Mouse (Mus musculus): ENCODE data around the gene 1700018B08Rik.

Gene 1700018B08Rik

GRCm38 (mm10) chr8:121561636-121562345 is 17.7 kb upstream of the 1700018B08Rik start:
- DNase-seq: peak; percentile 83

- DNase-seq: no peak
Measured at GRCm38 (mm10) chr8:121560432-121561100, 16.4 kb upstream of the 1700018B08Rik start.

- DNase-seq: no peak
Measured at GRCm38 (mm10) chr8:121559801-121560200, 15.7 kb upstream of the 1700018B08Rik start.

- no peak for DNase-seq
Measured at GRCm38 (mm10) chr8:121558538-121558937, 14.4 kb upstream of the 1700018B08Rik start.

- no peak for DNase-seq
Measured at GRCm38 (mm10) chr8:121557746-121558145, 13.6 kb upstream of the 1700018B08Rik start.

- DNase-seq: no peak
Measured at GRCm38 (mm10) chr8:121553831-121554475, 9.8 kb upstream of the 1700018B08Rik start.

GRCm38 (mm10) chr8:121552506-121552905 is 8.4 kb upstream of the 1700018B08Rik start:
- DNase-seq: no peak

- no peak for DNase-seq
Measured at GRCm38 (mm10) chr8:121551065-121551985, 7.2 kb upstream of the 1700018B08Rik start.

- no peak for DNase-seq
Measured at GRCm38 (mm10) chr8:121550056-121550455, 5.9 kb upstream of the 1700018B08Rik start.

- DNase-seq: peak; percentile 84
Measured at GRCm38 (mm10) chr8:121547132-121547531, 3.0 kb upstream of the 1700018B08Rik start.

- DNase-seq: no peak
Measured at GRCm38 (mm10) chr8:121544936-121545335, 816 bp upstream of the 1700018B08Rik start.

- DNase-seq: peak; percentile 31
Measured at GRCm38 (mm10) chr8:121542901-121543300, 1.2 kb downstream of the 1700018B08Rik start.

- DNase-seq: no peak
Measured at GRCm38 (mm10) chr8:121541862-121542261, 2.3 kb downstream of the 1700018B08Rik start.

- peak; percentile 72 for DNase-seq
Measured at GRCm38 (mm10) chr8:121532381-121532780, 11.7 kb downstream of the 1700018B08Rik start.

- no peak for DNase-seq
Measured at GRCm38 (mm10) chr8:121530639-121531038, 13.5 kb downstream of the 1700018B08Rik start.

- DNase-seq: peak; percentile 86
Measured at GRCm38 (mm10) chr8:121528790-121529189, 15.3 kb downstream of the 1700018B08Rik start.

GRCm38 (mm10) chr8:121527751-121528150 is 16.4 kb downstream of the 1700018B08Rik start:
- DNase-seq: no peak

- DNase-seq: peak; percentile 56
Measured at GRCm38 (mm10) chr8:121526811-121527550, 17.1 kb downstream of the 1700018B08Rik start.

GRCm38 (mm10) chr8:121525111-121525818 is 18.9 kb downstream of the 1700018B08Rik start:
- DNase-seq: no peak

- peak; percentile 85 for DNase-seq
Measured at GRCm38 (mm10) chr8:121513429-121513828, 30.7 kb downstream of the 1700018B08Rik start.

GRCm38 (mm10) chr8:121511751-121512150 is 32.4 kb downstream of the 1700018B08Rik start:
- DNase-seq: no peak
